Mouse (Mus musculus): ENCODE measurements around the gene Ccdc85b. TPM values are rescaled to one million over a fixed set of nuclear protein-coding genes. Genes with fewer than 3 reads are reported as not detected.

Gene Ccdc85b
- polyA plus RNA-seq (2014; fragmentation: Illumina TruSeq; extraction: RNeasy Lipid Tissue Mini Kit (QIAGEN cat#74804); ENCODE audit: low read depth, low replicate concordance): 1.2 TPM

DNA sequence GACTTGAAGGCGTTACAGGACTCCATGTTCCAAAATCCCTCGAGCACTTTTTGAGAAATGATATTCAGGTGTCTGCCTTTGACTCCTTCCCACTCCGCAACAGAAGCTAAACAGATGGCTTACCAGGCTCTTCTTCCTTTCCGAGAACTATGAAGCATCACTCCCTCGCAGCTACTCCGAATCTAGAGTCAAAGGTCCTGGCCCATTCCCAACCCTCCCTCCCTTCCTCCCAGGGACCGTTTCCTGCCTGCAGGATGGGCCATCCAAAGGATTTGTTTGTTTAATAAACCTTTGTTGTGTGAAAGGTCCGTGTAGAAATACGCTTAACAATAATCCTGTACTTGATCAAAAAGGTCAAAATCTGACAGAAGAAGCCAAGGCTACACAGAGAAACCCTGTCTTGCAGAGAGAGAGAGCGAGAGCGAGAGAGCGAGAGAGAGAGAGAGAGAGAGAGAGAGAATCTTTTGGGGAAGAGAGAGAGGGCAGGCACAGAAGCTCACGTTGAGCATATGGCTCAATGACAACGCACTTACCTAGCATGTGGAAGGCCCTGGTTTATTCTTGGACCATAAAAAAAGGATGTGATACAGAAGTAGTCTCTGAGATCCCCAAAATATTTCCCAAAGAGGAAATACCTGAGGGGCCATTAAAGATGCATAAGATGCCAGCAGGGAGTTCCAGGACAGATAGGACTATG lies at the start of gene Ccdc85b:
TSS of gene Ccdc85b (minus strand) at position 149 of the 697 bp plus-strand sequence.

DNA sequence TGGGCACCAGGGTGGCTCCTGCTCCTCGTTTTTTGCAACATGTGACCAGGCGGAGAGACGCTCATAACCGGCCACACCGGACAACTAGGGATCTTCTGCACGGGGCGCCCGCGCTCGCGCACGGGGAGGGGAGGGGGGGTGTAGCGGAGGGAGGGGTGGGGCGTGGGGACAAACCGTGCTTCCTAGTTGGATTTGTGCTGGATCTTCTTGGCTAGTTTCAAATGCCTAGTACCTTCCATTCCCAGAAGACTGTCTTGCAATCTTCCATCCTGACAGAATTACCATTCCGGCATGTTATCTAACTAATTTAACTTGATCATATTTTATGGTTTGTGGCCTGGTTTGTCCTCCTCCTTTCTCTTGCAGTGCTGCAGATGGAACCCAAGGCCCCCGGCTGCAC lies 46.0 kb upstream of the Ccdc85b start, which contains the start of gene 1700020D05Rik:
TSS of gene 1700020D05Rik (minus strand) at position 101 of the 400 bp plus-strand sequence.

DNA sequence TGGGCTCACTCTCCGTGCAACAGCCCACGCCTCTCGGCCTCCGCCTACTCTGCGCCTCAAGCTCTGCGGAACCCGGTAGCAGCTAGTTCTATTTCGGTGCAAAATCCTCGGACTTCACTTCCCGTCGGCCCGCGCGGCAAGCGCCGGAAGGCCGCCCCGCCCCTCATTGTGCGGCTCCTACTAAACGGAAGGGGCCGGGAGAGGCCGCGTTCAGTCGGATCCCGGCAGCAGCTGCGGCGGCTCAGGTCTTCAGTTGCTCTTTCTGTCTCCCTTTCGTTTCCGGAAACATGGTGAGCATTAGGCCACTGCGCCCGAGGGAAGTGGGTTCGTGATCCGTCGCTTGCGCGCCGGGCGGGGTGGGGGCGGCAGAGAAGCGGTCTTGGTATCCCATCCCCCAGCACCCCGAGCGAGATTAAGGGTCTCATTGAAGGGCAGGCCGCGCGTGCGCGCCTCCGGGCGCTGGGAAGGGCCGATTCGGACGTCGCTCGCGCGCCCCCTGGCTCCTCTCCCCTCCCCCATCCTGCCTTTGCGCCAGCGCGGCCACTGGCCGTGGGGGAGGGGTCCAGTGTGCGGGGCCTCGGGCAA lies 32.7 kb upstream of the Ccdc85b start, which contains the start of gene Cfl1:
TSS of gene Cfl1 (plus strand) at position 143 of the 585 bp plus-strand sequence.

GRCm38 (mm10) chr19:5487768-5488550 lies 30.3 kb upstream of the Ccdc85b start, which contains the start of gene Mus81:
TSS of gene Mus81 (minus strand) at chr19:5488402.

DNA sequence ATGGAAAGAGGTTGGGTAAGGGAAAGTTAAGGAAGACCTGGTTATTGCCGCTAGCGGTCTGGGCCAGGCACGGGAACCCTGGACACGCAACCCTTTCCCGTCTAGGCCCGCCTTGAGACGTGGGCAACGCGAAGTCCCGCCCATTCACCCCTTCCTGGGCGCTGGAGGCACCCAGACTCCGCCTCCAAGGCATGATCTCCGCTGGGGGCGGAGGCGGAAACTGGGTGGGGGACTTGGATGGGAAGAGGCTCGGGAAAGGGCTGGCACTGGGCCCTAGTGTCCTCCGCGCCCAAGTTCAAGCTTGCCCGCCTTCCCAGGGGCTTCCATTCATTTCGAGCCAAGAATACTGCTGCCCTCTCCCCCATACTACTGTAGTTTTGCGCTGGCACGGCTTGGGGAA lies 16.0 kb upstream of the Ccdc85b start, which contains the start of gene Efemp2:
TSS of gene Efemp2 (plus strand) at position 235 of the 400 bp plus-strand sequence.

GRCm38 (mm10) chr19:5468374-5468773 lies 10.7 kb upstream of the Ccdc85b start, which contains the start of gene Ctsw:
TSS of gene Ctsw (minus strand) at chr19:5468507.

DNA sequence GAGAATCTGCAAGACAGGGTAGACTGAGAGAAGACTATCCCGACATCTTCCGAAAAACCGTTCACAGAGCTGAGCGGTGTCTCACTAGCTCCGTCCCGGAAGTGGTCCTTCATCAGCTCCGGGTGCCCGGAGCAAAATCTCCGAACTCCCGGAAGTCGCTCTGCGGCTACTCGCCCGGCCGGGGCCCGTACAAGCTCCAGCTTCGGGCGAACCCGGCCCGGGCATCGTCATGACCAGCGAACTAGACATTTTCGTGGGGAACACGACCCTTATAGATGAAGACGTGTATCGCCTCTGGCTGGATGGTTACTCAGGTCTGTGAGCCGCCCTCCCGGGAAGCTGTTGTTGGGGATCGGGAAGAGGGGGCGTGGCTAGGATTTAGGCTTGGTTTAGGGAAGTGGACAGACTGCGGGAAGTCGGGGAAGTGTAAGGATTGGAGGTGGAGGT lies 2.8 kb upstream of the Ccdc85b start, which contains the start of gene Fibp:
TSS of gene Fibp (plus strand) at position 151 of the 447 bp plus-strand sequence.

GRCm38 (mm10) chr19:5447515-5448353 lies 10.0 kb downstream of the Ccdc85b start, which contains the start of gene Fosl1:
TSS of gene Fosl1 (plus strand) at chr19:5447547.

DNA sequence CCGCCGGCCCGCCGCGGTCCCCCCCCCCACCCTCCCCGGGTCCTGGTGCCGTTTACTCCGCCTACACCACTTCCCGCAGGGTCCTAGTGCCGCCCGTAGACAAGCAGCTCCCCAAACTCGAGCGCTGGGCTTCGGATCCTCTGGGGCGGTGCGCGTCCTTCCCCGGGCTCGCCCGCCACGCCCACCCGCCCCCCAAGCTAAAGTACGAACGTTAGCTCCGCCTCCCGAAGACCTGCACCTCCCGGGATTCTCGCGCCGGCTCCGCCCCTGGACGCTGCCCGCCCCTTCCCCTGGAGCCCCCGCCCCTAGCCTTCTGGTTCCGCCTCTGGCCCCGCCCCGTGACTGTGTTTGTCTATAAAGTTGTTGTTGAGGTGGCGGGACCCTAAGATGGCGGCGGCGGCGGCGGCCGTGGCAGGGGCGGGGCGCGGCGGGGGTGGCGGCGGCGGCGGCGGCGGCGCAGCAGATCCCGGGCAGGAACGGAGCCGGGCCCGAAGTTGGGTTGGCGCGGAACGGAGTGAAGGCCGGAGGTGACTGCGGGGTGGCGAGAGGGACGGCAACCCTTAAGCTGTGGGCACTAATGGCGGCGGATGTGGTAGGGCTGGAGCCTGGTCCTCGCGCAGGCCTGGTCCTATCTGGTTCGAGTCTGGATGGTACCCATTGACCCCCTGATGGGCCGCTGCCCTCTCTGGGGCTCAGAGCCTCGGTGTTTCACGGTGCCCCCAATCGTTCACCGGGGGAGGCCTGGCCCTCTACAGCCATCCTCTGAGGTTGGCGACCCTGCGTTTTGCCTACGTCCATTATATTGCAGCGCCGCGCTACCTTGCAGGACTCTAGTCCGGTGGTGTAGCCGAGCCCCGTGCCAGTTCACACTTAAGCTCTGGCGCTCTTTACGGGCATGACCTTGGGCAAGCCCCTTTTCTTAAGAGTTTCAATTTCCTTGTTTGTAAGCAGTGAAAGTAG lies 32.6 kb downstream of the Ccdc85b start, which contains the start of the genes Drap1 and AI837181:
TSS of gene Drap1 (minus strand) at position 198 of the 960 bp plus-strand sequence.
TSS of gene AI837181 (plus strand) at position 363 of the 960 bp plus-strand sequence.

Other genes with a start within 250 kb of the Ccdc85b start
- gene Pacs1, start 184.8 kb downstream of the Ccdc85b start, polyA plus RNA-seq (2014; fragmentation: Illumina TruSeq; extraction: RNeasy Lipid Tissue Mini Kit (QIAGEN cat#74804); ENCODE audit: low read depth, low replicate concordance): 3.0 TPM
- 39.8 TPM for gene Sf3b2, start 162.4 kb downstream of the Ccdc85b start, polyA plus RNA-seq (2014; fragmentation: Illumina TruSeq; extraction: RNeasy Lipid Tissue Mini Kit (QIAGEN cat#74804); ENCODE audit: low read depth, low replicate concordance)
- not detected for gene Gal3st3, start 159.6 kb downstream of the Ccdc85b start, polyA plus RNA-seq (2014; fragmentation: Illumina TruSeq; extraction: RNeasy Lipid Tissue Mini Kit (QIAGEN cat#74804); ENCODE audit: low read depth, low replicate concordance)
- gene Catsper1, start 122.2 kb downstream of the Ccdc85b start, polyA plus RNA-seq (2014; fragmentation: Illumina TruSeq; extraction: RNeasy Lipid Tissue Mini Kit (QIAGEN cat#74804); ENCODE audit: low read depth, low replicate concordance): not detected
- gene Cst6, start 108.3 kb downstream of the Ccdc85b start, polyA plus RNA-seq (2014; fragmentation: Illumina TruSeq; extraction: RNeasy Lipid Tissue Mini Kit (QIAGEN cat#74804); ENCODE audit: low read depth, low replicate concordance): not detected
- gene Eif1ad, start 91.2 kb downstream of the Ccdc85b start, polyA plus RNA-seq (2014; fragmentation: Illumina TruSeq; extraction: RNeasy Lipid Tissue Mini Kit (QIAGEN cat#74804); ENCODE audit: low read depth, low replicate concordance): 12.6 TPM
- 4.6 TPM for gene Banf1, start 90.7 kb downstream of the Ccdc85b start, polyA plus RNA-seq (2014; fragmentation: Illumina TruSeq; extraction: RNeasy Lipid Tissue Mini Kit (QIAGEN cat#74804); ENCODE audit: low read depth, low replicate concordance)
- 2.6 TPM for gene Sart1, start 69.2 kb downstream of the Ccdc85b start, polyA plus RNA-seq (2014; fragmentation: Illumina TruSeq; extraction: RNeasy Lipid Tissue Mini Kit (QIAGEN cat#74804); ENCODE audit: low read depth, low replicate concordance)
- not detected for gene Tsga10ip, start 55.4 kb downstream of the Ccdc85b start, polyA plus RNA-seq (2014; fragmentation: Illumina TruSeq; extraction: RNeasy Lipid Tissue Mini Kit (QIAGEN cat#74804); ENCODE audit: low read depth, low replicate concordance)
- gene Drap1, start 32.9 kb downstream of the Ccdc85b start, polyA plus RNA-seq (2014; fragmentation: Illumina TruSeq; extraction: RNeasy Lipid Tissue Mini Kit (QIAGEN cat#74804); ENCODE audit: low read depth, low replicate concordance): 3.4 TPM
- gene AI837181, start 32.8 kb downstream of the Ccdc85b start, polyA plus RNA-seq (2014; fragmentation: Illumina TruSeq; extraction: RNeasy Lipid Tissue Mini Kit (QIAGEN cat#74804); ENCODE audit: low read depth, low replicate concordance): 0.38 TPM
- gene Fosl1, start 10.3 kb downstream of the Ccdc85b start, polyA plus RNA-seq (2014; fragmentation: Illumina TruSeq; extraction: RNeasy Lipid Tissue Mini Kit (QIAGEN cat#74804); ENCODE audit: low read depth, low replicate concordance): not detected
- gene Fibp, start 2.7 kb upstream of the Ccdc85b start, polyA plus RNA-seq (2014; fragmentation: Illumina TruSeq; extraction: RNeasy Lipid Tissue Mini Kit (QIAGEN cat#74804); ENCODE audit: low read depth, low replicate concordance): 5.7 TPM
- not detected for gene Ctsw, start 10.6 kb upstream of the Ccdc85b start, polyA plus RNA-seq (2014; fragmentation: Illumina TruSeq; extraction: RNeasy Lipid Tissue Mini Kit (QIAGEN cat#74804); ENCODE audit: low read depth, low replicate concordance)
- 0.60 TPM for gene Efemp2, start 16.1 kb upstream of the Ccdc85b start, polyA plus RNA-seq (2014; fragmentation: Illumina TruSeq; extraction: RNeasy Lipid Tissue Mini Kit (QIAGEN cat#74804); ENCODE audit: low read depth, low replicate concordance)
- 0.69 TPM for gene Mus81, start 30.5 kb upstream of the Ccdc85b start, polyA plus RNA-seq (2014; fragmentation: Illumina TruSeq; extraction: RNeasy Lipid Tissue Mini Kit (QIAGEN cat#74804); ENCODE audit: low read depth, low replicate concordance)
- 183 TPM for gene Cfl1, start 32.6 kb upstream of the Ccdc85b start, polyA plus RNA-seq (2014; fragmentation: Illumina TruSeq; extraction: RNeasy Lipid Tissue Mini Kit (QIAGEN cat#74804); ENCODE audit: low read depth, low replicate concordance)
- gene 1700020D05Rik, start 45.9 kb upstream of the Ccdc85b start, polyA plus RNA-seq (2014; fragmentation: Illumina TruSeq; extraction: RNeasy Lipid Tissue Mini Kit (QIAGEN cat#74804); ENCODE audit: low read depth, low replicate concordance): not detected
- gene Snx32, start 52.6 kb upstream of the Ccdc85b start, polyA plus RNA-seq (2014; fragmentation: Illumina TruSeq; extraction: RNeasy Lipid Tissue Mini Kit (QIAGEN cat#74804); ENCODE audit: low read depth, low replicate concordance): 0.25 TPM
- 5.6 TPM for gene Ovol1, start 102.8 kb upstream of the Ccdc85b start, polyA plus RNA-seq (2014; fragmentation: Illumina TruSeq; extraction: RNeasy Lipid Tissue Mini Kit (QIAGEN cat#74804); ENCODE audit: low read depth, low replicate concordance)
- not detected for gene Ap5b1, start 110.1 kb upstream of the Ccdc85b start, polyA plus RNA-seq (2014; fragmentation: Illumina TruSeq; extraction: RNeasy Lipid Tissue Mini Kit (QIAGEN cat#74804); ENCODE audit: low read depth, low replicate concordance)
- 1.0 TPM for gene Rnaseh2c, start 144.0 kb upstream of the Ccdc85b start, polyA plus RNA-seq (2014; fragmentation: Illumina TruSeq; extraction: RNeasy Lipid Tissue Mini Kit (QIAGEN cat#74804); ENCODE audit: low read depth, low replicate concordance)
- gene Kat5, start 152.3 kb upstream of the Ccdc85b start, polyA plus RNA-seq (2014; fragmentation: Illumina TruSeq; extraction: RNeasy Lipid Tissue Mini Kit (QIAGEN cat#74804); ENCODE audit: low read depth, low replicate concordance): 19.7 TPM
- gene Rela, start 179.6 kb upstream of the Ccdc85b start, polyA plus RNA-seq (2014; fragmentation: Illumina TruSeq; extraction: RNeasy Lipid Tissue Mini Kit (QIAGEN cat#74804); ENCODE audit: low read depth, low replicate concordance): 0.66 TPM
- gene Sipa1, start 205.8 kb upstream of the Ccdc85b start, polyA plus RNA-seq (2014; fragmentation: Illumina TruSeq; extraction: RNeasy Lipid Tissue Mini Kit (QIAGEN cat#74804); ENCODE audit: low read depth, low replicate concordance): 1.5 TPM
- 1.7 TPM for gene Map3k11, start 230.8 kb upstream of the Ccdc85b start, polyA plus RNA-seq (2014; fragmentation: Illumina TruSeq; extraction: RNeasy Lipid Tissue Mini Kit (QIAGEN cat#74804); ENCODE audit: low read depth, low replicate concordance)
- gene Pcnx3, start 231.0 kb upstream of the Ccdc85b start, polyA plus RNA-seq (2014; fragmentation: Illumina TruSeq; extraction: RNeasy Lipid Tissue Mini Kit (QIAGEN cat#74804); ENCODE audit: low read depth, low replicate concordance): 0.22 TPM
- not detected for gene Kcnk7, start 246.5 kb upstream of the Ccdc85b start, polyA plus RNA-seq (2014; fragmentation: Illumina TruSeq; extraction: RNeasy Lipid Tissue Mini Kit (QIAGEN cat#74804); ENCODE audit: low read depth, low replicate concordance)

Measured in sigmoid colon, adult 10 weeks (tissue).